Mouse (Mus musculus) heart, embryonic 10.5 days (tissue): Measurements from ENCODE around the gene Cd40. TPM values are rescaled to one million over a fixed set of nuclear protein-coding genes. Genes with fewer than 3 reads are reported as not detected.

Experiments used
- DNase-seq: peaks from one replicate; pipeline ENCODE4 v3.0.0-alpha.2; 2017; ENCODE audit warnings: low spot score
- H3K27ac ChIP-seq: fragments of 300-500 bp; sonication (generic); 2 replicates; pipeline ENCODE4 v1.5.1; 2016; ENCODE audit warnings: mild to moderate bottlenecking
- H3K27me3 ChIP-seq: fragments of 300-500 bp; sonication (generic); 2 replicates; pipeline ENCODE4 v1.6.1; 2016; ENCODE audit warnings: mild to moderate bottlenecking; ENCODE audit not compliant: poor library complexity, insufficient read depth, severe bottlenecking
- H3K36me3 ChIP-seq: fragments of 300-500 bp; sonication (generic); 2 replicates; pipeline ENCODE4 v1.6.1; 2016; ENCODE audit warnings: mild to moderate bottlenecking, moderate library complexity
- H3K4me1 ChIP-seq: fragments of 300-500 bp; sonication (generic); 2 replicates; pipeline ENCODE4 v1.6.1; 2016; ENCODE audit warnings: mild to moderate bottlenecking
- H3K4me3 ChIP-seq: fragments of 300-500 bp; sonication (generic); 2 replicates; pipeline ENCODE4 v1.5.1; 2016; ENCODE audit warnings: mild to moderate bottlenecking, moderate library complexity
- H3K9me3 ChIP-seq: fragments of 300-500 bp; sonication (generic); 2 replicates; pipeline ENCODE4 v1.6.1; 2016; ENCODE audit warnings: mild to moderate bottlenecking, moderate library complexity
- WGBS: fragments of 180-500 bp; shearing (Covaris S2); methylation state at CpG from one replicate; pipeline ENCODE4 v1.1.7; 2016; 5-methylcytosine and 5-hydroxymethylcytosine counted together
- polyA plus RNA-seq: library from polyadenylated mRNA; unstranded; fragments of >200 nt; fragmentation: Nextera tagmentation; extraction: Ambion mirVana; gene quantifications from 2 replicates; pipeline ENCODE4 v1.2.1, GENCODE M21; 2016

Cd40 gene
- polyA plus RNA-seq, 1 experiment from 2014 or later, result 11.9 TPM

DNA sequence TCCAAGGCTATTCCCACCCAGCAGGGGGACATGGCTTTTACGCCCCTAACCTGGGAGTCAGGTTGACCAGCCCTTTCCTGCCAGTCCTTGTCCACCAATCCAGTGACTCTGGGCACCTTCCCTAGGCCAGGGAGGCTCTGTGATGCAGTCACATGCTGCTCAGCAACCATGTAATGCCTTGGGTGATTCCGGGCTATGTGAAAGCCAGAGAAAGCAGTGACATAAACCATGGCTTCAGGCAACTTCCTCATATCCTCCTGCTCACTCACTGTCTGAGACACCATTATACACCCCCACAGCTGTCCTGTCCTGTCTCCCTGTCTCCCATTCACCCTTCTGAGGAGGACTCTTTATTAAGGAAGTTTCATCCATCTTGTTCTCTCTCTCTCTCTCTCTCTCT, 35.2 kb downstream of the Cd40 start, which contains the start of gene 1700025C18Rik:
Gene 1700025C18Rik (minus strand): TSS at position 101 of the 400 bp plus-strand sequence.
- 0 out of 2 replicates have a peak, but pooled peaks cover 3% of the 10 kb centered on the region for H3K4me1 ChIP-seq
- DNase-seq, result no peak
- no peak within 1 kb of the TSS for H3K27ac ChIP-seq
- WGBS, result 70% methylated on average over 2 of the region's 2 CpGs
- H3K9me3 ChIP-seq, result no peaks in the 10 kb centered on the region
- no peak within 1 kb of the TSS for H3K4me3 ChIP-seq
- H3K36me3 ChIP-seq, result no peaks in the 10 kb centered on the region
- peaks cover 76% of the 10 kb centered on the region for H3K27me3 ChIP-seq

DNA sequence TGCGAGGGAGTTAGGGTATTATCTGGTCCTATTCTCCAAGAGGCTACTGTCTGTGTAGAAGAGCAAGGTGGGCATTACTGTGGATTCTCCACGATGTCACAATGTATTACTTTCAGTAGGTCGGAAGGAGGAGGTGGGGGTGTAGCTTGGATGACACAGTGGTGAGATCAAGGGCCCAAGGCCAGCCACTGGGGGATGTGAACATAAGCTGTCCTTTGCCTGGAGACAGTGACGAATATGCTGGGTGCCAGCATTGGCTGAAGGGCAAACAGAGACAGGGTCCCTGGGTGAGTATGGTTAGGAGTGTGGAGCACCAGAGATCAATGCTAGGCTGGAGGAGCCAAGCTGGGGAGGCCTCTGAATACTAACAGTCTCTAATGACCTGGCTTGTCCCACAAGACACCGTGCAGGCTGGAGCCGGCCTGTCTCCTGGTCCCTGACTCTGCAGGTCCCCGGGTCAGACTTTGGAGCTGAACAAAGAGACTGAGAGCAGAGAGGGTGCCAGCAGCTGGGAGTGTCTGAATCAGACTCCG, 36.1 kb downstream of the Cd40 start:
- DNase-seq, result no peak
- peaks cover 76% of the 10 kb centered on the region for H3K27me3 ChIP-seq

DNA sequence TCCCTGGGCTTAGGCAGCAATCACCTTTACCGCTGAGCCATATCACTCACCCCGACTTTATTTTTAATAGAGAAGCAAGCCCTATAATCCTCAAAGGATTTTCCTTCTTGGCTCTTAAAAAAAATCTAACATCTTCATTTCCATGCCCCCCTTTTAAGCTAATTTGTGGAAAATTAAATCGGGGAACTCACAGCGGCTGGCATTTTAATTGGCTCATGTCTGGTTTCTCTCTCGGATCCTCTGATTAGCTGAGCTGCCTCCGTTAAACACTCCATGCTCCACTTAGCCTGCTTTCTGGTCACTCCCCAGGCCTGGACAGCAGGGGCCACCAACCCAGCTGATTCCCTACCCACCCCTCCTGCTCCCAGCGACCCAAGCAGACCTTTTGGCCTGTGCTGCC, 37.0 kb downstream of the Cd40 start:
- Histone ChIP-seq H3K4me1 (peaks cover 13% of the 10 kb centered on the region; the same call in 1 of the 2 replicates), H3K27me3 (peaks cover 76% of the 10 kb centered on the region), H3K27ac (no peak overlapping the region), H3K4me3 (no peak overlapping the region), H3K9me3 (no peaks in the 10 kb centered on the region), H3K36me3 (no peaks in the 10 kb centered on the region)
- no peak for DNase-seq
- 58% methylated on average over 7 of the region's 7 CpGs for WGBS

More for the DNA sequence above, 36.1 kb downstream of the Cd40 start:
- Histone ChIP-seq H3K9me3 (no peaks in the 10 kb centered on the region), H3K27ac (no peak overlapping the region), H3K4me3 (no peak overlapping the region), H3K4me1 (peaks cover 11% of the 10 kb centered on the region; the same call in 1 of the 2 replicates), H3K36me3 (no peaks in the 10 kb centered on the region)
- 73% methylated on average over 8 of the region's 8 CpGs for WGBS

DNA sequence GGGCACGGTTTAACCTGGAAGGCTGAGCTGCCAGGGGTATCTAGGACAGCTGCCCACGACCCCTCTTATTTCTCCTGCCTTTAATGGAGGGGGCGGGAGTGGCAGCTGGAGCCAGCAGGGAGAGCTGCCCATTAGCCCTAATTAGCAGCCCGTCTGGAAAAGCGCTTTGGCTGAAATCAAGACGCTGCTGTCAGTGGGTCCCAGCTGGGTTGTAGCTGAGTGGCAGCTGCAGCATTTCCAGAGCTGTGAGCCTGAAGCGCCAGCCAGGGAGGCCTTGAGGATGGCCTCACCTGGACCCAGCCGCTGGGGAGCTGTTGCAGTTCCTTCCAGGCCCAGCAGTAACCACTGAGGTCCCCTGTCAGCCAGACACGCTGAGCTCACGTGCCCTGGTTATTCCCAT, 40.9 kb downstream of the Cd40 start:
- Histone ChIP-seq H3K36me3 (no peaks in the 10 kb centered on the region), H3K9me3 (no peaks in the 10 kb centered on the region), H3K4me1 (peaks cover 37% of the 10 kb centered on the region), H3K27me3 (peaks cover 96% of the 10 kb centered on the region), H3K4me3 (no peak overlapping the region), H3K27ac (no peak overlapping the region)
- 15% methylated on average over 10 of the region's 10 CpGs for WGBS
- DNase-seq, result no peak

DNA sequence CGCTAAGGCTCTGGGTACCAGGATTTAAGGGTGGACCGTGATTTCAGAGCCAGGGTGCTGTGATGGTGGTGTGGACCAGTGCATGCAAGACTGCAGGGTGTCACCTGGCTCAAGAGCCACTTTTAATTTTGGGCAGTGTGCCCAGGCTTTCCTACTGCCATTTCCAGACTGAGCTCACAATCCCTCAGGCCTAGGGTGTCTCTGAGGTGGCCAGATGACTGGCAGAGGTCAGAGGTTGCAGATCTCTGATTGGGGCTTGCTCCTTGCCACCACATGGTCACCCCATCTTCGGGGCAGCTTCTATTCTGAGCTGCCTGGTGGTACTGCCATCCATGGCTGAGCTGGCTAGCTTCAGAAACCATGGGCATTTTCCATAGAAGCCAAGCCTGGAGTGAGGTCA, 43.4 kb downstream of the Cd40 start:
- WGBS, result 87% methylated on average over 3 of the region's 3 CpGs
- Histone ChIP-seq H3K9me3 (no peaks in the 10 kb centered on the region), H3K27ac (no peak overlapping the region), H3K4me1 (peaks cover 40% of the 10 kb centered on the region), H3K36me3 (no peaks in the 10 kb centered on the region), H3K4me3 (no peak overlapping the region), H3K27me3 (peaks cover 100% of the 10 kb centered on the region)
- no peak for DNase-seq

DNA sequence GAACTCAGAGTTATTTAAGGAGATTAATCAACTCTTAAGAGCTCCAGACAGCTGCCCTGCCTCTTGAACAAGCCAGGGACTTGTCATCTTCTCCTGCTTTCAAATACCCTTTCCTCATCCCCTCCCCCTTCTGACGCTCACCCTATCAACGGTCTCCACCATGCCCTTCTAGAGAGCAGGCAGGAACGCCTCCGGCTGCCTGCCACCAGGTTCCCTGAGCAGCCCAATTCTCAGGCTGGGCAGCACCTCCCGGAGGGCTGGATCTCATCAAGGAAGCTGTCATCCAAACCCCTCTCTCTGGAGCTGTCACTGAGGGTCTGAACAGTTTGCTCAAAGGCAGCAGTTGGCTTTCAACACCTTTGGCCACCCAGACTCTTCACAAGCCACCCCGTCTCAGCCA, 45.3 kb downstream of the Cd40 start:
- Histone ChIP-seq H3K27me3 (peaks cover 100% of the 10 kb centered on the region), H3K4me3 (peak overlapping the region; percentile 24; the same call in 1 of the 2 replicates), H3K27ac (no peak overlapping the region), H3K36me3 (no peaks in the 10 kb centered on the region), H3K9me3 (no peaks in the 10 kb centered on the region), H3K4me1 (peaks cover 39% of the 10 kb centered on the region)
- DNase-seq, result peak; percentile 92
- 2% methylated on average over 6 of the region's 6 CpGs for WGBS

DNA sequence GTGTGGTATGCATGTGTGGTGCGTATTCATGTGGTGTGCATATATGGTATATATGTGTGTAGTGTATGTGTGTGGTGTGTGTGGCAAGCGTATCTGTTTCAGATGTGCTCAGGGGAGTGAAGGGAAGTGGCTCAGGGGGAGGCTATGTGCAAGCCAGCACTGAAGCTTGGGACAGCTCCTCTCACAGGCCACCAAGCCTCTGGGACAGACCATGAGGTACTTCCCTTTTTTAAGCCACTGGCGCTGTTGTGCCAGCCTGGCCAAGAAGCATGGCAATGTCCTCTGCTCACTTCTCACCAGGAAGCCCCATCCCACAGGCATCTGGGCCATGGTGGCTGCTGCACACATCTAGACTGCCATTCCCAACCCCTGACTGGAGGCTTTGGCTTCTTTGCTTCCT, 47.5 kb downstream of the Cd40 start:
- Histone ChIP-seq H3K4me1 (peaks cover 38% of the 10 kb centered on the region), H3K9me3 (no peaks in the 10 kb centered on the region), H3K27me3 (peaks cover 100% of the 10 kb centered on the region), H3K4me3 (no peak overlapping the region), H3K36me3 (no peaks in the 10 kb centered on the region), H3K27ac (no peak overlapping the region)
- 76% methylated on average over 3 of the region's 3 CpGs for WGBS
- no peak for DNase-seq

DNA sequence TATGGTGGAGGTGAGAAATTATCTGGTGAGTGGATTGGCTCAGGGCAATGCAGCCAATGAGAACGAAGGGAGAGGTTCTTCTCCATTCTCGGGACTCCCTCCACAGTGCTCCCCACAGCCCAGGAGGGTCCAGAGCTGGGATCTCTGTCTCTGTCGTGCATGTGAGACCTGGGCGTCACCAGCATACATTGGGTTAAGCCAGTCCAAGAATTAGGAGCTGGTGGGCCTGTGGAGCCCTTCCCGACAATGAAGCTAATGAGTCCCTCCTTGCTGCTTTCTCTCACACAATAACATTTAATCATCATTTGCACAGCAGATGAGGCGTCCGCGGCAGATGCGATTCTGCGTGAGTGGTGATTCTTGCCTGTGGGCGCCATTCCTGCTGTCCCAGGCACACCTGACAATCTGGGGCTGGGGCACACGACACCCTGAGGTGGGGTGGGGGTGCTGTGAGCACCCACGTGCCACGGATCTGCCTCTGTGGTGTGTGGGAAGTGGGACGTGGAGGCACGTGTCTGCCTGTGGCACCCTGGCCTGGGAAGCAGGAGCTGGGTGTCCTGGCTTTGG, 50.2 kb downstream of the Cd40 start:
- WGBS, result 78% methylated on average over 16 of the region's 16 CpGs
- Histone ChIP-seq H3K36me3 (no peaks in the 10 kb centered on the region), H3K27me3 (peaks cover 100% of the 10 kb centered on the region), H3K27ac (no peak overlapping the region), H3K9me3 (no peaks in the 10 kb centered on the region), H3K4me3 (no peak overlapping the region), H3K4me1 (peaks cover 21% of the 10 kb centered on the region)
- DNase-seq, result no peak

DNA sequence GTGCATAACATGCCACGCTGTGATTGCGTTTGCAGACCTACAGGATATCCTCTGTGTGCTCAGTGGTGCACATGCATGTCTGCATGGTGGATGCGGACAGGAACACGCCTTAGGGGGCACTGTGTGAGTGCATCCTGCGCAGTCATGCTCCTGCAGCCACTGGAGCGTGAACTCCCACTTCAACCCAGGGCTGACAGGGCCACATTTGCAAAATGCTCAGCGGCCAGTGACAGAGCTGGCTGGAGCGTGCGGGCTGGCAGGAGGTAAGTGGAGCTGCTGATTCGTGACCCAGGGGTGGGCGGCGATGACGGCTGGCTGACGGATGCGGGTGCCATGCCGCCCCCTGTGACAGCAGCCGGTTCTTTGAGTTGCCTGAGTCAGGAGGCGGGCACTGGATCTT, 51.2 kb downstream of the Cd40 start:
- 13% methylated on average over 18 of the region's 18 CpGs for WGBS
- DNase-seq, result no peak
- H3K27ac ChIP-seq, result no peak overlapping the region
- H3K36me3 ChIP-seq, result no peaks in the 10 kb centered on the region
- H3K4me3 ChIP-seq, result no peak overlapping the region
- H3K4me1 ChIP-seq, result peaks cover 11% of the 10 kb centered on the region
- no peaks in the 10 kb centered on the region for H3K9me3 ChIP-seq
- H3K27me3 ChIP-seq, result peaks cover 100% of the 10 kb centered on the region

DNA sequence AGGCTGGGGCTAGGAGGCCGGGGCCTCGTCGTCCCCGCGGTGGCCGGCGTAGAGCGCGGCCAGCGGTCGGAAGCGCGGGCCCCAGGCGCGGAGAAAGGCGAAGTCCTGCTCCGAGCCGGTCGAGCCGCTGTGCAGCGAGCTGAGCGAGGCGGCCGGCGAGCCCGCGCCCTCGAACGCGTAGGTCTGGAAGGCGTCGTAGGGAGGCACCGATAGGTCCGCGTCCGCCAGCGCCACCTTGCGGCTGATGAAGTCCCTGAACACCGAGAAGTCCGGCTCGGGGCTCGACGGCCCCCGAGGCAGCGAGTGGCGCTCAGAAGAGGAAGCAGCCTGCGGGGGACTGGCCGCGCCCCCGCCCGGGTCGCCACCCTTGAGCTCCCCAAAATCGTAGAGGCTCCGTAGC, 56.7 kb downstream of the Cd40 start:
- DNase-seq, result peak; percentile 90
- Histone ChIP-seq H3K4me1 (peaks cover 13% of the 10 kb centered on the region), H3K36me3 (no peaks in the 10 kb centered on the region), H3K4me3 (peak overlapping the region; percentile 27), H3K27me3 (peaks cover 100% of the 10 kb centered on the region), H3K9me3 (no peaks in the 10 kb centered on the region), H3K27ac (no peak overlapping the region)
- 2% methylated on average over 54 of the region's 54 CpGs for WGBS

DNA sequence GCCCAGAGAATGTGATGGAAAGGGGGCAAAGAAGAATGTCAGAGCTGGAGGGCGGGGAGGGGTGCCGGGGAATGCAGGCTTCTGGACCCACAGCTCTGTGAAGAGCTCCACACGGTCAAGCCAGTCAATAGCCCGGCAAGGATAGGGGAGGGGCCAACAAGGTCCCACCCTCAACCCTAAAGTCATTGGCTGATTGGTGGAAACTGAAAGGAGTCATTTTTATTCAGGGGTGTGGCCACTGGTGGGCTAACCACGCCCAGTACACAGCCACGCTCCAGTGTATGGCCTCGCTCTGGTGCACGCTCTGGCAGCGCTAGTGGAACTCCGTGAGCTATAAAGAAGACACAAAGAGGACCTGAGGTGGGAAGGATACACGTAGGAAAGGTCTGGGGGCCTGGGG, 58.3 kb downstream of the Cd40 start:
- 20% methylated on average over 11 of the region's 11 CpGs for WGBS
- Histone ChIP-seq H3K27me3 (peaks cover 100% of the 10 kb centered on the region), H3K27ac (no peak overlapping the region), H3K4me3 (no peak overlapping the region), H3K36me3 (no peaks in the 10 kb centered on the region), H3K4me1 (peaks cover 13% of the 10 kb centered on the region), H3K9me3 (no peaks in the 10 kb centered on the region)
- no peak for DNase-seq

DNA sequence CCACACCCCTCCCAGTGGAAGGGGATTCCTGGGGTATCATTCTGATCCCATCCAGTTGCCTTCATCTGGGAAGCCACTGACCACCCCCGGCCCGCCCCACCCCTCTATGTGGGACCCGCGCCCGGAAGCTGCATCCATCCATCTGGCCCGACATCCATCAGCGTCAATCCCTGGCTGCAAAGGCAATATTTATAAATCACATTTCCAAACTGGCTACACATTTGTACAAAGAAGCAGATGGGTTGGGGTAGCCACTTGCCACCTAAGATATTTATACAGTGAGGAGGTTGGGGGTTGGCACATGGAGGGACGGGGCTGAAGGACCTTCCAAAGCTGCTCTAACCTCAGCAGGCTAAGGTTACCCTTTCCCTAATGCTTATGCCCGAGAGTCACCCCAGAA, 65.3 kb downstream of the Cd40 start:
- WGBS, result 81% methylated on average over 9 of the region's 9 CpGs
- H3K36me3 ChIP-seq, result no peaks in the 10 kb centered on the region
- no peak overlapping the region for H3K27ac ChIP-seq
- H3K27me3 ChIP-seq, result peaks cover 98% of the 10 kb centered on the region
- peaks cover 8% of the 10 kb centered on the region; the same call in 1 of the 2 replicates for H3K4me1 ChIP-seq
- H3K4me3 ChIP-seq, result no peak overlapping the region
- DNase-seq, result no peak
- H3K9me3 ChIP-seq, result no peaks in the 10 kb centered on the region

DNA sequence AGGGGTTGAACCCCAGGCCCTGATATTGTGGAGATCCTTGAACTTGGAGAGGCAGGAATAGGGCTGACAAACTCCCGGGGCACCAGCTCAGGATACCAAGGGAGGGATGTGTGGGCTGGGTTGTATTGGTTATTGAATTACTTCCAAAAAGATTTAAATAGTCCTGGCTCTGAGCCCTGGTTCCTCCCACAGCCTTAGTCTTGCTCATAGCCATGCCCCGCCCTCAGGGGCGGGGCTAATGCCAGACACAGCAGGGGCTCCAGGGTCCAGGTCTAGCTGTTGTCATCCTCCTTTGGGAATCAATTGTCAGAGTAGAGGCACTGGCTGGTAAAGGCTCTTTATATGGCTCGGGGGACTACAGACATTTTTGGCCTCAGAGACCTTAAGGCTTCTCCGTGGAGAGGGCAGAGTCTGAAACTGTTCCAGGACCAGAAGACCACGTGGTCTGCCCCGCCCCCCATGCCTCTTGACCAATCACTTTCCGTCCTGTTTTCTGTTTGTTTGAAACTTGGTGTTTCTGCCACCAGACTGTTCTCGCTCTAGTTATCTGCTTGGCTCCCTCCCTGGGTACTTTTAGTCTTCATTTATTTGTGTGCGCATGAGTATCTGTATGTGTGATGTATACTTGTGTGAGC, 65.9 kb downstream of the Cd40 start:
- Histone ChIP-seq H3K4me1 (peaks cover 10% of the 10 kb centered on the region; the same call in 1 of the 2 replicates), H3K36me3 (no peaks in the 10 kb centered on the region), H3K27me3 (peaks cover 98% of the 10 kb centered on the region), H3K4me3 (no peak overlapping the region), H3K9me3 (no peaks in the 10 kb centered on the region), H3K27ac (no peak overlapping the region)
- 27% methylated on average over 10 of the region's 10 CpGs for WGBS
- no peak for DNase-seq
